Mouse (Mus musculus): ENCODE data around the gene Zfp276.

- TF ChIP-seq CTCF (IDR thresholded peaks at IDR 0.05; ENCODE audit: low read depth) (no peak), EP300 (optimal IDR thresholded peaks at IDR 0.05) (no peak)
These were observed 17.2 kb downstream of the Zfp276 start for GRCm38 (mm10) chr8:123271147-123271546.
